Mouse (Mus musculus) stomach, embryonic 14.5 days (tissue): Measurements from ENCODE around the gene Myh7b. TPM values are rescaled to one million over a fixed set of nuclear protein-coding genes. Genes with fewer than 3 reads are reported as not detected.
"Not testable (repeated sequence)": the region's sequence is repeated elsewhere in the genome, so short reads cannot be mapped to it uniquely, and the experiment has no call there.

Experiments used
- ATAC-seq: fragments of 200-750 bp; cut with Nextera tagmentation; 2 replicates; pipeline ENCODE4 v1.8.0; 2017; ENCODE audit warnings: low read depth, moderate TSS enrichment; ENCODE audit not compliant: insufficient number of reproducible peaks, insufficient read depth, low FRiP score
- H3K27ac ChIP-seq: fragments of 300-500 bp; sonication (generic); 2 replicates; pipeline ENCODE4 v1.5.1; 2014; ENCODE audit warnings: mild to moderate bottlenecking, low read length, moderate library complexity, mixed read lengths
- H3K27me3 ChIP-seq: fragments of 300-500 bp; sonication (generic); 2 replicates; pipeline ENCODE4 v1.6.1; 2014; ENCODE audit warnings: low read length, control low read depth, mixed read lengths; ENCODE audit not compliant: control insufficient read depth, insufficient read depth
- H3K36me3 ChIP-seq: fragments of 300-500 bp; sonication (generic); 2 replicates; pipeline ENCODE4 v1.6.1; 2014; ENCODE audit warnings: mild to moderate bottlenecking, control low read depth, low read length, moderate library complexity, mixed read lengths; ENCODE audit not compliant: control insufficient read depth, insufficient read depth
- H3K4me1 ChIP-seq: fragments of 300-500 bp; sonication (generic); 2 replicates; pipeline ENCODE4 v1.6.1; 2014; ENCODE audit warnings: low read length, control low read depth, mixed read lengths; ENCODE audit not compliant: control insufficient read depth, insufficient read depth
- H3K4me2 ChIP-seq: fragments of 300-500 bp; sonication (generic); replicated peaks from 2 replicates; pipeline ENCODE4 v1.6.1; 2014; ENCODE audit warnings: low read depth, low read length, control low read depth
- H3K4me3 ChIP-seq: fragments of 300-500 bp; sonication (generic); 2 replicates; pipeline ENCODE4 v1.5.1; 2014; ENCODE audit warnings: low read depth, low read length, control low read depth
- H3K9ac ChIP-seq: fragments of 300-500 bp; sonication (generic); replicated peaks from 2 replicates; pipeline ENCODE4 v1.6.1; 2014; ENCODE audit warnings: low read depth, mild to moderate bottlenecking, control low read depth, low read length, moderate library complexity, mixed read lengths
- H3K9me3 ChIP-seq: fragments of 300-500 bp; sonication (generic); 2 replicates; pipeline ENCODE4 v1.6.1; 2016; ENCODE audit warnings: low read depth, low read length, control low read depth; ENCODE audit not compliant: control insufficient read depth
- WGBS: fragments of 180-500 bp; shearing (Covaris S2); extraction: QIAGEN DNeasy Blood & Tissue Kit; methylation state at CpG from one replicate; pipeline ENCODE4 v1.1.7; 2014; 5-methylcytosine and 5-hydroxymethylcytosine counted together
- polyA plus RNA-seq: library from polyadenylated mRNA; unstranded; fragments of >200 nt; fragmentation: Nextera tagmentation; extraction: Ambion mirVana; gene quantifications from 2 replicates; pipeline ENCODE4 v1.2.1, GENCODE M21; 2014

The Myh7b gene
- polyA plus RNA-seq, 1 experiment from 2014 or later, result 0.39 TPM

- 5% methylated on average over 6 of the region's 6 CpGs for WGBS
- no peaks in the 10 kb centered on the region for H3K27me3 ChIP-seq
- ATAC-seq, result no peak
Measured at GRCm38 (mm10) chr2:155591676-155592075, 19.3 kb upstream of the Myh7b start.

GRCm38 (mm10) chr2:155592137-155592853 lies 18.7 kb upstream of the Myh7b start, which contains the start of gene Gss:
TSS of gene Gss (minus strand) at chr2:155592810.
- Histone ChIP-seq H3K36me3 (no peaks in the 10 kb centered on the region), H3K9me3 (no peaks in the 10 kb centered on the region), H3K27ac (peak within 1 kb of the TSS; percentile 85), H3K4me2 (peak within 1 kb of the TSS; percentile 76), H3K9ac (peak within 1 kb of the TSS; percentile 77), H3K27me3 (no peaks in the 10 kb centered on the region), H3K4me1 (peaks cover 6% of the 10 kb centered on the region; the same call in 1 of the 2 replicates), H3K4me3 (peak within 1 kb of the TSS; percentile 65)
- WGBS, result under 1% methylated on average over 53 of the region's 53 CpGs
- peak; percentile 92 for ATAC-seq

More at GRCm38 (mm10) chr2:155591676-155592075, 19.3 kb upstream of the Myh7b start:
- peaks cover 6% of the 10 kb centered on the region; the same call in 1 of the 2 replicates for H3K4me1 ChIP-seq
- H3K36me3 ChIP-seq, result no peaks in the 10 kb centered on the region
- no peaks in the 10 kb centered on the region for H3K9me3 ChIP-seq
- peak overlapping the region; percentile 85 for H3K27ac ChIP-seq
- H3K9ac ChIP-seq, result peak overlapping the region; percentile 77
- H3K4me2 ChIP-seq, result peak overlapping the region; percentile 76
- peak overlapping the region; percentile 65 for H3K4me3 ChIP-seq

- peak overlapping the region; percentile 41 for H3K9ac ChIP-seq
- H3K4me2 ChIP-seq, result peak overlapping the region; percentile 66
- H3K4me3 ChIP-seq, result peak overlapping the region; percentile 65
- 0% methylated on average over 9 of the region's 9 CpGs for WGBS
- H3K36me3 ChIP-seq, result no peaks in the 10 kb centered on the region
- H3K27ac ChIP-seq, result peak overlapping the region; percentile 48; the same call in 1 of the 2 replicates
- peaks cover 6% of the 10 kb centered on the region; the same call in 1 of the 2 replicates for H3K4me1 ChIP-seq
- no peaks in the 10 kb centered on the region for H3K9me3 ChIP-seq
- no peaks in the 10 kb centered on the region for H3K27me3 ChIP-seq
- ATAC-seq, result no peak; the same call in 1 of the 2 replicates
Measured at GRCm38 (mm10) chr2:155592854-155593283, 18.1 kb upstream of the Myh7b start.

GRCm38 (mm10) chr2:155595516-155595915 lies 15.5 kb upstream of the Myh7b start:
- 75% methylated on average over 6 of the region's 6 CpGs for WGBS
- Histone ChIP-seq H3K4me1 (peaks cover 6% of the 10 kb centered on the region; the same call in 1 of the 2 replicates), H3K27me3 (no peaks in the 10 kb centered on the region), H3K27ac (no peak overlapping the region), H3K4me2 (no peak overlapping the region), H3K9ac (no peak overlapping the region), H3K36me3 (no peaks in the 10 kb centered on the region), H3K9me3 (no peaks in the 10 kb centered on the region), H3K4me3 (no peak overlapping the region)
- ATAC-seq, result no peak

- Histone ChIP-seq H3K4me1 (no peaks in the 10 kb centered on the region), H3K27ac (no peak overlapping the region), H3K36me3 (no peaks in the 10 kb centered on the region), H3K27me3 (no peaks in the 10 kb centered on the region), H3K4me2 (no peak overlapping the region), H3K4me3 (no peak overlapping the region), H3K9me3 (no peaks in the 10 kb centered on the region), H3K9ac (no peak overlapping the region)
- WGBS, result 66% methylated on average over 3 of the region's 3 CpGs
- no peak for ATAC-seq
Measured at GRCm38 (mm10) chr2:155603707-155604106, 7.3 kb upstream of the Myh7b start.

GRCm38 (mm10) chr2:155604560-155605235 lies 6.3 kb upstream of the Myh7b start:
- Histone ChIP-seq H3K4me1 (no peaks in the 10 kb centered on the region), H3K36me3 (no peaks in the 10 kb centered on the region), H3K27me3 (no peaks in the 10 kb centered on the region), H3K9ac (no peak overlapping the region), H3K27ac (no peak overlapping the region), H3K9me3 (no peaks in the 10 kb centered on the region), H3K4me2 (no peak overlapping the region), H3K4me3 (no peak overlapping the region)
- 41% methylated on average over 10 of the region's 10 CpGs for WGBS
- peak; percentile 78; the same call in 1 of the 2 replicates for ATAC-seq

- not testable (repeated sequence) for H3K27me3 ChIP-seq, H3K27ac ChIP-seq, H3K36me3 ChIP-seq, H3K4me1 ChIP-seq, H3K9ac ChIP-seq, H3K4me2 ChIP-seq, H3K9me3 ChIP-seq, H3K4me3 ChIP-seq, ATAC-seq
- WGBS, result 80% methylated on average over 4 of the region's 4 CpGs
Measured at GRCm38 (mm10) chr2:155605236-155605589, 5.8 kb upstream of the Myh7b start.

GRCm38 (mm10) chr2:155606360-155606759 lies 4.7 kb upstream of the Myh7b start:
- no peak for ATAC-seq
- Histone ChIP-seq H3K27ac (no peak overlapping the region), H3K4me3 (no peak overlapping the region), H3K27me3 (no peaks in the 10 kb centered on the region), H3K36me3 (no peaks in the 10 kb centered on the region), H3K4me1 (no peaks in the 10 kb centered on the region), H3K9ac (no peak overlapping the region), H3K4me2 (no peak overlapping the region), H3K9me3 (no peaks in the 10 kb centered on the region)
- 75% methylated on average over 4 of the region's 4 CpGs for WGBS
